ENCODE assay signal across 8 mouse cellular contexts in the genomic region with DNA sequence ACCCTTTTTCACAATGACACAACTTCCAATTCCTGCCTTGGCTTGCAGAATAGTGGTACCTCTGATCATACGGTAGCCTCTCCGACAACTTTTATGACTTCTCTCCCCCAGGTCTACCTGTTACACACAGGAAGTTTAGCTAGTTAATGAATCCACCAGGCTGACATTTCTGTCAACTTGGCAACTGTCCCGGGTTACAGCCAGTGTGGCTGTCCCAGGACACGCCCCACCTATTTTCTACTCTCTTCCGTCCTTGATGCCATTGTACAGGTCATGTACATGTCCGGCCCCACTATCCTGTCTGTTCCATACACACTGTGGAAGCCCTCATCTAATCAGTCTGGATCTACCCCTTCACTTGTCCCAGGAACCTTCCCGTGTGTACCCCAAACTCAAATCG. TPM values are rescaled to one million over a fixed set of nuclear protein-coding genes. Genes with fewer than 3 reads are reported as not detected.
DNase-seq lines count a peak whose midpoint lies in the region; TF ChIP-seq lines count a peak whose summit lies in the region.

No protein-coding gene starts in this region.

- H3K27me3 ChIP-seq in ES-Bruce4 (ENCODE audit: control insufficient read depth, insufficient read depth, low read length, poor library complexity, severe bottlenecking) = no peaks in the 10 kb centered on the region

- peak; percentile 54 for DNase-seq in gastrocnemius, adult 18-20 months (ENCODE audit: low spot score)
- no peak for DNase-seq in gastrocnemius, adult 8-10 months (ENCODE audit: low spot score in 2 of 2)
- DNase-seq in heart, adult 9 months (ENCODE audit: low spot score in 2 of 2) = peak; percentile 80 to 83
- peak; percentile 88 to 95 for DNase-seq in kidney, postnatal 36 days
- no peak for DNase-seq in layer of hippocampus, postnatal 14 days (ENCODE audit: low spot score in 2 of 2)
- no peak for DNase-seq in cerebellum, adult 11-12 months
- DNase-seq in layer of hippocampus, adult 11-12 months (ENCODE audit: low spot score) = no peak

- TF ChIP-seq POLR2A in ES-Bruce4 (IDR thresholded peaks at IDR 0.05; ENCODE audit: insufficient read depth, low read length) = no peak

- TF ChIP-seq CTCF in ES-Bruce4 (IDR thresholded peaks at IDR 0.05; ENCODE audit: low read depth, low read length) = no peak

- H3K9ac ChIP-seq in ES-Bruce4 (ENCODE audit: low read depth, poor library complexity, severe bottlenecking) = peak overlapping the region; percentile 97

- H3K36me3 ChIP-seq in ES-Bruce4 (ENCODE audit: control insufficient read depth, insufficient read depth, low read length, poor library complexity, severe bottlenecking) = peaks cover 42% of the 10 kb centered on the region

- H3K27ac ChIP-seq in ES-Bruce4 (ENCODE audit: insufficient read depth, low read length) = peak overlapping the region; percentile 91

- H3K9me3 ChIP-seq in ES-Bruce4 (replicated peaks; ENCODE audit: control insufficient read depth, insufficient read depth, low read length, poor library complexity, severe bottlenecking) = no peaks in the 10 kb centered on the region

- peaks cover 4% of the 10 kb centered on the region for H3K4me1 ChIP-seq in ES-Bruce4 (ENCODE audit: control insufficient read depth, insufficient read depth, low read length)

- TF ChIP-seq EP300 in ES-Bruce4 (IDR thresholded peaks at IDR 0.05; ENCODE audit: insufficient read depth, low read depth, low read length) = no peak

- peak overlapping the region; percentile 29 for H3K4me3 ChIP-seq in ES-Bruce4 (ENCODE audit: low read depth, low read length)

RNA-seq across cellular contexts. Expression of a gene that starts 5.2 kb away (rescaled TPM):
- total RNA-seq in gastrocnemius, adult 18-20 months (2021) = 10 to 100 TPM; 15.3 to 19.4 TPM
- total RNA-seq in gastrocnemius, adult 8-10 months (2022) = 10 to 100 TPM; 13.2 to 17.8 (median 14.6) TPM
- 62.5 and 67.8 TPM in 2 replicates for polyA plus RNA-seq in ES-Bruce4 (2011; ENCODE audit: insufficient read depth, insufficient read length, low read depth, missing spikeins)
- 10 to 100 TPM; 54.2 to 56.9 TPM for total RNA-seq in layer of hippocampus, postnatal 14 days (2021)

RNA-seq across cellular contexts. Expression of a gene that starts 5.3 kb away (rescaled TPM):
- total RNA-seq in gastrocnemius, adult 18-20 months (2021) = 10 to 100 TPM; 31.7 to 36.7 TPM
- 10 to 100 TPM; 33.7 to 41.1 (median 34.8) TPM for total RNA-seq in gastrocnemius, adult 8-10 months (2022)
- 78.5 and 81.4 TPM in 2 replicates for polyA plus RNA-seq in ES-Bruce4 (2011; ENCODE audit: insufficient read depth, insufficient read length, low read depth, missing spikeins)
- 10 to 100 TPM; 60.5 to 62.0 TPM for total RNA-seq in layer of hippocampus, postnatal 14 days (2021)

RNA-seq across cellular contexts. Expression of a gene that starts 20.5 kb away (rescaled TPM):
- total RNA-seq in gastrocnemius, adult 18-20 months (2021) = not detected
- total RNA-seq in gastrocnemius, adult 8-10 months (2022) = under 1 TPM in 1 of 4 experiments, not detected in 3; 0.25 TPM
- 20.2 and 22.6 TPM in 2 replicates for polyA plus RNA-seq in ES-Bruce4 (2011; ENCODE audit: insufficient read depth, insufficient read length, low read depth, missing spikeins)
- total RNA-seq in layer of hippocampus, postnatal 14 days (2021) = under 1 TPM; 0.28 to 0.67 TPM

Comparison
In these comparisons a context has a peak if more than half of its experiments do, and no peak if none do; other contexts are left out.
1. DNase-seq: peak in gastrocnemius, adult 18-20 months (single experiment), heart, adult 9 months (2 of 2) and kidney, postnatal 36 days (2 of 2); none in gastrocnemius, adult 8-10 months (0 of 2), layer of hippocampus, postnatal 14 days (0 of 2), cerebellum, adult 11-12 months (single experiment) and layer of hippocampus, adult 11-12 months (single experiment).